Mouse (Mus musculus) ovary, adult 18-20 months (tissue): ENCODE results near the gene Rbm17.
A peak's percentile ranks its signal among the peaks of the same experiment; 100 is the strongest.

ENCODE experiments used
- DNase-seq: peaks from one replicate; pipeline ENCODE4 v3.0.0; 2022; ENCODE audit warnings: low spot score, mixed read lengths

The Rbm17 gene

GRCm38 (mm10) chr2:11596690-11597089 lies 7.3 kb downstream of the Rbm17 start:
- no peak for DNase-seq

- DNase-seq: no peak
These were observed 16.0 kb downstream of the Rbm17 start for GRCm38 (mm10) chr2:11587996-11588395.

- DNase-seq: no peak
These were observed 24.6 kb downstream of the Rbm17 start for GRCm38 (mm10) chr2:11579399-11579798.

GRCm38 (mm10) chr2:11578187-11578586 lies 25.8 kb downstream of the Rbm17 start:
- DNase-seq: no peak

- DNase-seq: no peak
These were observed 30.3 kb downstream of the Rbm17 start for GRCm38 (mm10) chr2:11573684-11574083.

- DNase-seq: peak; percentile 59
These were observed 32.9 kb downstream of the Rbm17 start for GRCm38 (mm10) chr2:11571004-11571535.

- peak; percentile 39 for DNase-seq
These were observed 35.5 kb downstream of the Rbm17 start for GRCm38 (mm10) chr2:11568471-11568870.

GRCm38 (mm10) chr2:11567781-11568362 lies 36.1 kb downstream of the Rbm17 start:
- no peak for DNase-seq

- no peak for DNase-seq
These were observed 37.1 kb downstream of the Rbm17 start for GRCm38 (mm10) chr2:11566898-11567297.

- DNase-seq: no peak
These were observed 37.7 kb downstream of the Rbm17 start for GRCm38 (mm10) chr2:11566241-11566640.

- no peak for DNase-seq
These were observed 39.2 kb downstream of the Rbm17 start for GRCm38 (mm10) chr2:11564768-11565167.

GRCm38 (mm10) chr2:11563256-11563655 lies 40.7 kb downstream of the Rbm17 start:
- DNase-seq: no peak

GRCm38 (mm10) chr2:11558654-11559053 lies 45.3 kb downstream of the Rbm17 start:
- no peak for DNase-seq

- DNase-seq: no peak
These were observed 46.7 kb downstream of the Rbm17 start for GRCm38 (mm10) chr2:11557244-11557643.

- DNase-seq: no peak
These were observed 48.6 kb downstream of the Rbm17 start for GRCm38 (mm10) chr2:11555316-11555715.

GRCm38 (mm10) chr2:11553471-11554400 lies 50.2 kb downstream of the Rbm17 start, which contains the start of gene Pfkfb3:
Gene Pfkfb3, minus strand, starts transcription at chr2:11554077.
- peak; percentile 65 for DNase-seq

GRCm38 (mm10) chr2:11552966-11553451 lies 50.9 kb downstream of the Rbm17 start:
- peak; percentile 22 for DNase-seq

- no peak for DNase-seq
These were observed 51.6 kb downstream of the Rbm17 start for GRCm38 (mm10) chr2:11552297-11552821.

GRCm38 (mm10) chr2:11551726-11552125 lies 52.2 kb downstream of the Rbm17 start:
- no peak for DNase-seq

- DNase-seq: no peak
These were observed 55.4 kb downstream of the Rbm17 start for GRCm38 (mm10) chr2:11548508-11548907.

GRCm38 (mm10) chr2:11547609-11548008 lies 56.3 kb downstream of the Rbm17 start:
- no peak for DNase-seq

GRCm38 (mm10) chr2:11546091-11546490 lies 57.9 kb downstream of the Rbm17 start:
- no peak for DNase-seq

GRCm38 (mm10) chr2:11545380-11545779 lies 58.6 kb downstream of the Rbm17 start:
- no peak for DNase-seq
